In the genomic region with DNA sequence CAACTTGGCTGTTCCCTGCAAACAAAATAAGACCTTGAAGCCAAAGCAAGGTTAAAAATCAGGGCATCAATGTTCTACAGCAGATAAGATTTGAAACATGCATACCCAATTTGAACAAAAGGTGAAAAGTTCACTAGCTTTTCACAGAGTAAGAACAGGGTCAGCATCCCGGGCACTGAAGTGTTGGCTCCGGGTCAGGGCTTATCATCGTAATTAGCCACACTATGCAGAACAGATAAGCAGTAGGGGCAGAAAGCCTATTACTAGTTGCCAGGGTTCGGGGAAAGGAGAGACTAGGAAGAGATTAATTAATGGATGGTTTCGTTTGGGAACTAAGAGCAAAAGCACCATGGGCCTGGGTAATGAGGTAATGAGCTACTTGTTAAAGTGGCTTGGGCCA, we compare ENCODE assay signal across 24 mouse cellular contexts.
A peak's percentile ranks its signal among the peaks of the same experiment; 100 is the strongest.
DNase-seq lines count a peak whose midpoint lies in the region; ATAC-seq and TF ChIP-seq lines count a peak whose summit lies in the region.
"Had no signal": no experiment of that assay in that cellular context is flagged by ENCODE, and none has a peak within 500 bp of the region (broad histone marks: within the 10 kb centered on the region; RNA-seq: fewer than 3 reads in every experiment).

No protein-coding gene starts in this region.

- no peaks in the 10 kb centered on the region for H3K27me3 ChIP-seq in forebrain, embryonic 13.5 days
- H3K27me3 ChIP-seq in forebrain, embryonic 15.5 days = no peaks in the 10 kb centered on the region
- H3K27me3 ChIP-seq in heart, embryonic 14.5 days (ENCODE audit: control insufficient read depth, insufficient read depth, low read length) = no peaks in the 10 kb centered on the region
- H3K27me3 ChIP-seq in kidney, postnatal 0 days (ENCODE audit: insufficient read depth, low read length) = no peaks in the 10 kb centered on the region
- no peaks in the 10 kb centered on the region for H3K27me3 ChIP-seq in kidney, adult 2 months (replicated peaks; ENCODE audit: control insufficient read depth, insufficient read depth, low read length)
- H3K27me3 ChIP-seq: embryonic facial prominence, embryonic 15.5 days; hindbrain, embryonic 13.5 days; limb, embryonic 13.5 days; lung, embryonic 15.5 days; neural tube, embryonic 12.5 days had no signal

- no peaks in the 10 kb centered on the region for H3K9me3 ChIP-seq in forebrain, embryonic 13.5 days (replicated peaks)
- no peaks in the 10 kb centered on the region for H3K9me3 ChIP-seq in forebrain, embryonic 15.5 days
- H3K9me3 ChIP-seq in heart, embryonic 14.5 days (ENCODE audit: control insufficient read depth, low read length) = no peaks in the 10 kb centered on the region
- no peaks in the 10 kb centered on the region for H3K9me3 ChIP-seq in kidney, postnatal 0 days (replicated peaks; ENCODE audit: low read length)
- H3K9me3 ChIP-seq: embryonic facial prominence, embryonic 10.5 days; embryonic facial prominence, embryonic 15.5 days; hindbrain, embryonic 13.5 days; limb, embryonic 13.5 days; lung, embryonic 15.5 days; neural tube, embryonic 12.5 days had no signal

- H3K4me2 ChIP-seq in forebrain, embryonic 13.5 days = no peak overlapping the region
- H3K4me2 ChIP-seq in forebrain, embryonic 15.5 days (replicated peaks) = no peak overlapping the region
- H3K4me2 ChIP-seq in heart, embryonic 14.5 days (ENCODE audit: low read length) = peak overlapping the region; percentile 43
- H3K4me2 ChIP-seq in kidney, postnatal 0 days (ENCODE audit: low read length) = no peak overlapping the region
- H3K4me2 ChIP-seq: embryonic facial prominence, embryonic 15.5 days; hindbrain, embryonic 13.5 days; limb, embryonic 13.5 days; liver, embryonic 11.5 days; lung, embryonic 15.5 days; midbrain, embryonic 11.5 days; neural tube, embryonic 12.5 days had no signal

- H3K4me3 ChIP-seq in forebrain, embryonic 13.5 days = no peak overlapping the region
- H3K4me3 ChIP-seq in forebrain, embryonic 15.5 days = no peak overlapping the region
- H3K4me3 ChIP-seq in heart, embryonic 14.5 days (ENCODE audit: control insufficient read depth in 1 of 2, insufficient read depth in 1 of 2, low read depth in 1 of 2, low read length in 2 of 2) = no peak overlapping the region
- no peak overlapping the region for H3K4me3 ChIP-seq in kidney, postnatal 0 days (replicated peaks; ENCODE audit: low read depth, low read length)
- no peak overlapping the region for H3K4me3 ChIP-seq in kidney, adult 2 months (ENCODE audit: insufficient read depth, low read depth, low read length)
- H3K4me3 ChIP-seq: embryonic facial prominence, embryonic 10.5 days; embryonic facial prominence, embryonic 15.5 days; hindbrain, embryonic 13.5 days; limb, embryonic 13.5 days; lung, embryonic 15.5 days; myocyte; neural tube, embryonic 12.5 days had no signal

- H3K9ac ChIP-seq in forebrain, embryonic 13.5 days = no peak overlapping the region
- no peak overlapping the region for H3K9ac ChIP-seq in forebrain, embryonic 15.5 days (replicated peaks)
- no peak overlapping the region for H3K9ac ChIP-seq in heart, embryonic 14.5 days (ENCODE audit: low read length)
- H3K9ac ChIP-seq in kidney, postnatal 0 days (ENCODE audit: low read depth, low read length) = no peak overlapping the region
- H3K9ac ChIP-seq: embryonic facial prominence, embryonic 15.5 days; hindbrain, embryonic 13.5 days; limb, embryonic 13.5 days; lung, embryonic 15.5 days; neural tube, embryonic 12.5 days had no signal

- no peak overlapping the region for H3K27ac ChIP-seq in forebrain, embryonic 13.5 days
- no peak overlapping the region for H3K27ac ChIP-seq in forebrain, embryonic 15.5 days (replicated peaks)
- peak overlapping the region in 1 of 2 experiments; percentile 26; a peak in 1 of 4 replicates for H3K27ac ChIP-seq in heart, embryonic 14.5 days (replicated peaks in 1 of 2; ENCODE audit: control insufficient read depth in 1 of 2, insufficient read depth in 1 of 2, low read depth in 2 of 2, low read length in 2 of 2)
- H3K27ac ChIP-seq in kidney, postnatal 0 days = no peak overlapping the region
- no peak overlapping the region for H3K27ac ChIP-seq in kidney, adult 2 months (ENCODE audit: insufficient read depth, low read depth, low read length)
- H3K27ac ChIP-seq: embryonic facial prominence, embryonic 15.5 days; hindbrain, embryonic 13.5 days; limb, embryonic 13.5 days; lung, embryonic 15.5 days; neural tube, embryonic 12.5 days had no signal

- ATAC-seq in forebrain, embryonic 13.5 days = 0 out of 2 replicates have a peak, but pooled peaks have one; percentile 50
- ATAC-seq in forebrain, embryonic 15.5 days (replicated peaks) = no peak
- ATAC-seq in heart, embryonic 14.5 days (ENCODE audit: insufficient number of reproducible peaks, insufficient read depth, low FRiP score, low read depth) = peak; percentile 59; the same call in 1 of the 2 replicates
- 0 out of 2 replicates have a peak, but pooled peaks have one; percentile 54 for ATAC-seq in kidney, postnatal 0 days (replicated peaks; ENCODE audit: low FRiP score, low read depth)
- ATAC-seq: intestine, embryonic 16.5 days; Patski had no signal

- H3K36me3 ChIP-seq in forebrain, embryonic 13.5 days (ENCODE audit: poor library complexity, severe bottlenecking) = no peaks in the 10 kb centered on the region
- no peaks in the 10 kb centered on the region for H3K36me3 ChIP-seq in forebrain, embryonic 15.5 days
- no peaks in the 10 kb centered on the region for H3K36me3 ChIP-seq in heart, embryonic 14.5 days (ENCODE audit: control insufficient read depth, insufficient read depth, low read length)
- H3K36me3 ChIP-seq in kidney, postnatal 0 days (ENCODE audit: insufficient read depth, low read length) = no peaks in the 10 kb centered on the region
- H3K36me3 ChIP-seq in kidney, adult 2 months (ENCODE audit: control insufficient read depth, insufficient read depth, low read length) = no peaks in the 10 kb centered on the region
- H3K36me3 ChIP-seq: embryonic facial prominence, embryonic 10.5 days; embryonic facial prominence, embryonic 15.5 days; hindbrain, embryonic 13.5 days; limb, embryonic 13.5 days; lung, embryonic 15.5 days; neural tube, embryonic 12.5 days had no signal

- TF ChIP-seq CTCF in kidney, postnatal 0 days (IDR thresholded peaks at IDR 0.05; ENCODE audit: low read depth) = no peak
- TF ChIP-seq CTCF in kidney, adult 2 months (conservative IDR thresholded peaks at IDR 0.05; ENCODE audit: insufficient read depth, insufficient read length, low read depth, low read length) = no peak

- peaks cover 8% of the 10 kb centered on the region; the same call in 1 of the 2 replicates for H3K4me1 ChIP-seq in forebrain, embryonic 13.5 days
- 0 out of 2 replicates have a peak, but pooled peaks cover 3% of the 10 kb centered on the region for H3K4me1 ChIP-seq in forebrain, embryonic 15.5 days
- peaks cover 7 to 16% of the 10 kb centered on the region in 2 experiments for H3K4me1 ChIP-seq in heart, embryonic 14.5 days (ENCODE audit: control insufficient read depth in 2 of 2, insufficient read depth in 2 of 2, low read length in 2 of 2)
- H3K4me1 ChIP-seq in kidney, postnatal 0 days (replicated peaks; ENCODE audit: insufficient read depth, low read length) = no peaks in the 10 kb centered on the region
- no peaks in the 10 kb centered on the region for H3K4me1 ChIP-seq in kidney, adult 2 months (ENCODE audit: control insufficient read depth, insufficient read depth, low read length)
- H3K4me1 ChIP-seq: embryonic facial prominence, embryonic 15.5 days; hindbrain, embryonic 13.5 days; limb, embryonic 13.5 days; lung, embryonic 15.5 days; neural tube, embryonic 12.5 days had no signal

- TF ChIP-seq POLR2A in kidney, adult 2 months (IDR thresholded peaks at IDR 0.05; ENCODE audit: low read depth, low read length) = no peak

- WGBS in forebrain, embryonic 13.5 days = 9% methylated on average over 5 of the region's 5 CpGs
- 4% methylated on average over 5 of the region's 5 CpGs for WGBS in forebrain, embryonic 15.5 days
- 6% methylated on average over 5 of the region's 5 CpGs for WGBS in heart, embryonic 14.5 days
- 59% methylated on average over 5 of the region's 5 CpGs for WGBS in kidney, postnatal 0 days
- WGBS in kidney, adult 2 months = 61% methylated on average over 5 of the region's 5 CpGs

- no peak for DNase-seq in heart, adult 11 months
- DNase-seq in kidney, postnatal 0 days (ENCODE audit: low spot score) = no peak
- no peak for DNase-seq in kidney, adult 2 months
- DNase-seq in testis, postnatal 14 days (ENCODE audit: low spot score) = peak; percentile 14
- no peak for DNase-seq in testis, postnatal 10 days (ENCODE audit: low spot score)
- DNase-seq: adrenal gland, postnatal 10 days; cerebellum, adult 8-10 months; cerebellum, postnatal 25 days; gastrocnemius, postnatal 25 days; kidney, postnatal 14 days had no signal
